Mouse (Mus musculus) layer of hippocampus, postnatal 10 days (tissue): ENCODE results near the gene Idi1. TPM values are rescaled to one million over a fixed set of nuclear protein-coding genes. Genes with fewer than 3 reads are reported as not detected.
A peak's percentile ranks its signal among the peaks of the same experiment; 100 is the strongest.
"Not testable (repeated sequence)": the region's sequence is repeated elsewhere in the genome, so short reads cannot be mapped to it uniquely, and the experiment has no call there.

Experiments used
- DNase-seq, 2 experiments: peaks; one replicate each; pipeline ENCODE4 v3.0.0; 2021; ENCODE audit warnings: low spot score in 2 of 2
- long read RNA-seq: library from polyadenylated mRNA; stranded (forward); transcript quantifications from one replicate; pipeline ENCODE4 v2.0.0, GENCODE M21; 2023
- total RNA-seq, 2 experiments: library from RNA; stranded (reverse); gene quantifications; 2 replicates each; pipeline ENCODE4 v1.2.3; 2021

Idi1 gene
- total RNA-seq = 10 to 100 TPM; 60.3 to 64.6 TPM
- long read RNA-seq, transcript Idi1-201 (5 exons, 3,027 nt) = major isoform, 62 of 64 reads
- long read RNA-seq, partial matches to known transcripts = 0 of 64 reads
- long read RNA-seq, other reads (novel, unspliced or antisense) = 1 of 64 reads

DNA sequence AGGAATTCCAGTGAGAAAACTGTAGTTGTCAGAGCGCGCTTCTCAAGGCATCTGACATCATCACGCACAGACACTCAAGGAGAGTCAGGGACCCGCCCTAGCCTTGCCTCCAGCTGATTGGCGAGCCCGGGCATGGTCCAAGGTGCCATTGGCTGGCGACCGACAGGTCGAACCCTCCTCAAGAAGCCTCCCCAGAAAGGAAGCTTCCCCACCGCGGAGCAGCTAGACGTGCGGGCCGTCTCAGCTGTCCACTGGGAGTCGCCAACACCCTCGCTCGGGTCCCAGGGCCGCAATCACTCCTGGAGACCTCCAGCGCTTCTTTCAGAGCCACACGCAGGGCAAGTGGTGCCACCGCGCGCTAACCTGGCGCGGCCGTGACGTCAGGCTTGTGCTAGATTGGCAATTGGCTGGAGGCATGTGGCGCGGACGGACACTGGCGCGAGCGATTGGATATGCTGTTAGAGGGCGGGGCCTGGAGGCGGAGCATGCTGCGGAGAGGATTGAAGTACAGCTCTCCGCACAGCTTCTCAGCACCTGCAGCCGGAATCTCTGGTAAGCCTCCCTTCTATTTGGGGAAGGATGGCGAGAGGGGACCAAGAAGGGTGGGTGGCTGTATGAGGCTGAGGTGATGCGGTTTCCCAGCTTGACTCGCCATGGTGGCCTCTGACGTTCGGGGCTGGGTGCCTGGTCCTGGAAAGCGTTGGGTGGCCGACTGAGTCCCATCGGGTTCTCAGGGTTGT is at the start of gene Idi1:
Gene Idi1 (plus strand): TSS at position 57 of the 740 bp plus-strand sequence.
- DNase-seq = peak; percentile 97 to 98

- DNase-seq = no peak
These were observed 46.9 kb upstream of the Idi1 start for GRCm38 (mm10) chr13:8838394-8838793.

GRCm38 (mm10) chr13:8839111-8839510 is 46.2 kb upstream of the Idi1 start:
- no peak for DNase-seq

- DNase-seq = no peak
These were observed 45.4 kb upstream of the Idi1 start for GRCm38 (mm10) chr13:8839937-8840336.

- DNase-seq = no peak
These were observed 44.4 kb upstream of the Idi1 start for GRCm38 (mm10) chr13:8840941-8841340.

- DNase-seq = not testable (repeated sequence)
These were observed 43.5 kb upstream of the Idi1 start for GRCm38 (mm10) chr13:8841846-8842245.

DNA sequence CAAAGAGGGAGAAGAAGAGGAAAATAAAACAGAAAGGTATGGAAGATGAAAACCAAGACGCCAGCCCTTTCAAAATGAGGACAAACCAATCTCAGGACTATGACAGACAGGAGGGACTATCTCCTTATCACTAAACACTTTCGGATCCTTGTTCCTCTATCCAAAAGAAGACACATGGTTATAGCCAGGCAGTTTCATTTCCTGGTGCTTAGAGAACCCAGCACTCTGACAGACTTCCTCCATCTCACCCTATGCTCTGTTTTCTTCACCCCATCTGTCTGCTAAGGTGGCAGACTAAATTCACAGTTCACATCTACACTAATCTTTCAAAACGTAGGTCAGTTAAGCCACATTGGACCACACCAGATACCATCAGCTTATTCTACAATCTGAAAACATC is 43.0 kb upstream of the Idi1 start:
- no peak for DNase-seq

GRCm38 (mm10) chr13:8847702-8848101 is 37.6 kb upstream of the Idi1 start:
- DNase-seq = no peak

DNA sequence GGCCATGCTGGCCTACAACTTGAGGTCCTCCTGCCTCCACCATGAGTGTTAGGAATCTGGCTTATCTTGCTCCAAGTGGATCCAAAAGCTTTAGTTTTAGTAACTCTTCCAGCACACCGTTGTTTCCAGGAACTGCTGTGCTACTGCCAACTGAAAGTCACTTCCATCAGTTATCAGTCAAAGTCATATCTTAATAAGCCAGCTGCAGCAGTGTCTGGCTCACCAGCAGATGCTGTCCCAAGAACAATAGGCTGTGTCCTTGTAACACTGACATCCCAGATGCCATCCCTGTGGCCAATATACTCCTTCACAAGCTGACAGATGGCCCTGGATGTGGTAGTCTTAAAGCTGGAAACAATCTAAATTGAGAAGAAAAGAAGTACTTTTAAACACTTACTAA is 36.0 kb upstream of the Idi1 start:
- DNase-seq = no peak

DNA sequence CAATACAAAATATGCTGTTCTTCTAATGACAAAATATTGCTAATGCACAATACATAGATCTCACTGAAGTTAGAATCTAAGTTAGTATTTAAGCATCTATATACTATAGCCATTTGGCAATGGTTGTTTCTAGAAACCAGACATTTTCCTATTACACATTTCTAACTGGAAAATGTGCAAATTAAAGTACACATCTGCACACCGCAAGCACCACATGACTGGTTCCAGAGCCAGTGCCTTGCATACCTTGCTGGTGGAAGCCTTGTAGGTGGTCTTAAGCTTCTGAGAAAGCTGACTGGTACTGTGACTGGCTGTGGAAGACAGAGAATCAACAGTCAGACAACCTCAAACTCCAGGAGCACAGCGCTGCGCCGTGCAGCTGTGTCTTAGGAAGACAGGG is 31.9 kb upstream of the Idi1 start:
- no peak for DNase-seq

DNA sequence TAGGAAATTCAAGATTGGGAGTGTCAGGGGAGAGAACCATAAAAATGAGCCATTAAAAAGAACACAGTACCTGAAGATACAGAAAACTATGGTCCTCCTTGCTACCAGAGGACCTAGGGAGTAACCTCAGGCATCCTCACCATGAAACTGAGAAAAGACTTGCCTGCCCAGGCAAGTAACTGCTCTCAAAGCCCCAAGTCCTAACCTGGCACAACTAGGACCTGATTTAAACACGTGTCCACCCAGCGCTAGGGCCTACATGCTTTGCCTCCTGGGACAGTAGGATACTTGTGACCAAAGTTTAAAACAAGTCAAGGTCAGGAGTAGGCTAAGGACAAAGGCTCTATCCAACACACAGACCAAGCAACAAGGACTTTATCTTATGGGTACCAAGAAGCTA is 30.5 kb upstream of the Idi1 start:
- no peak for DNase-seq

DNA sequence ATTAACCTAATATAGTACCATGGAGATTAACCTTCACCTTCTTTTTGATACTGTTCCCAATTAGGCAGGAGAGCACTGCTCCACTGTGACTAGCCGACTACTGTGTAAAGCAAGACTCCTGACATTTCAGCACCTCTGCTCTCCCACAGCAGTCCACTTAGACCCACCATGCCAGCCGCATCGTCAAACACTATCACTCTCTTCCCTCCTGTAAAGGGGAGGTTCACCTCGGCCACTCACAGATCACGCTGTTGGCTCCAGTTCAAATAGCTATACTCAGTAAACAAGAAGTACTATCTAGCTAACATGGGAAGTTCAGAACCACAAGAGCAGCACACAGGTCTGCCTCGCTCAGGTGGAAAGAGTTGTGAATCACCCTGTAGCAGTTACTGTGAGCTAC is 26.8 kb upstream of the Idi1 start:
- DNase-seq = no peak

DNA sequence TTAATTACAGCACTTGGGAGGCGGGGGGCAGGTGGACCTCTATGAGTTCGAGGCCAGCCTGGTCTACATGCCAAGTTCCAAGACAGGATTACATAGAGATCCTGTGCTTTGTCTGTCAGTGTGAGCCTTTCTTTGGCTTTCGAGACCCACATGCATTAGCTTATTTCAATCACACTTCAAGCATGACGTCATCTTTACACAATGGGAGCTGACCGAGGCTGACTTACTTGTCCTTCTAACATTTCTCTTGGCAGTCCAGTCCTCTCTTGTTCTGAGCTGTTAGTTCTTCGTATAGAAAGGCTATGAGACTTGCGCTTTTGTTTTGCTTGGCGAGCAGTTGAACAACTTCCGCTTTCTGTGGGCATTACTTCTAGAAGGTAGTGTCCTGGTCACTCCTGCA is 24.4 kb upstream of the Idi1 start:
- DNase-seq = no peak

GRCm38 (mm10) chr13:8864990-8865389 is 20.3 kb upstream of the Idi1 start:
- no peak for DNase-seq

- no peak for DNase-seq
These were observed 18.7 kb upstream of the Idi1 start for GRCm38 (mm10) chr13:8866612-8867011.

- no peak for DNase-seq
These were observed 15.6 kb upstream of the Idi1 start for GRCm38 (mm10) chr13:8869578-8870157.

DNA sequence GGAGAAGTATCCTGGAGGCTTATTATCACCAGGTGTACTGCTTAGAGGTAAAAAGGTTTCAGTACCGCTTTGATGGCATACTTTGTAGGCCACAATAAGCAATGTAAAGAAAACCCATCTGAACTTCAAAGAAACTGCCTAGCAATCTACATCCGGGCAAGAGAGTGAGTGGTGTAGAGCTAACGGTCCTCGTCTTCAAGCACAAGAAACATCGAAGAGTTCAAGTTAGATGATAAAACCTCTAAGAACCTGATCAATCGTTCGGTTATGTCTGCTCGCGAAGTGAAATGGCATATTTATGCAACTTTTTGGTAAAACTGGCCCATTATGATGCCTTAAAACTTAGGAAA is 15.2 kb upstream of the Idi1 start:
- no peak for DNase-seq

- peak; percentile 90 to 92 for DNase-seq
These were observed 14.6 kb upstream of the Idi1 start for GRCm38 (mm10) chr13:8870510-8871313.

DNA sequence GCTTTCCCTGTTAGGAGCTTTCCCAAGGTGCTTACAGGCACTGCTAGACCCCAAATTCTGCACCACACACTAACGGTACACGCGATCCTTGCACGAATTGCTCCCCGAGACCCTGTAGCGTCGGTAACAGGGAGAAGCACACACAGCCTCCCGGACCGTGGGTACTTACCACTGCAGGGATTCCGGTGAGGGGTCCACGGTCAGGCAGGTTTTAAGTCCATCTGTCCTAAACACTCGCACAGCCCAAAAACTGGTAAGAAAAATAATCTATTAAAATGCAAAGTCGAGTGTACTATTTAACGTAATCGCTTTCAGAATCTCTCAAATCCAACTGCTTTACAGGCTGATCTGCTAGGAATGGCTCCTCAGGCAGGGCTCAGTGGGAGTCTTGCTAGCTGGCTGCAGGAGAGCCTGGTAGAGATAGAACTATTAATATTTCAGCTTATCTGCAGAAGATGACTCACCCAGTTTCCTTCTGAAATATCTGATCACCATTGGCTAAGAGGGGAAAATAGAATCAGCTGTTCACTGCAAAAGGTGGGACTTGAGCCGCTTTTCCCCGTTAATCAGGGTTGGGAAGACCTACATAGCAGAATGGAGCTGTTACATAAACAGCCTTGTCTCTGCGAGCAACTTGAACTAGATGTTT is 13.9 kb upstream of the Idi1 start, which contains the start of gene Wdr37:
Gene Wdr37 (minus strand): TSS at position 596 of the 649 bp plus-strand sequence.
- DNase-seq = no peak

DNA sequence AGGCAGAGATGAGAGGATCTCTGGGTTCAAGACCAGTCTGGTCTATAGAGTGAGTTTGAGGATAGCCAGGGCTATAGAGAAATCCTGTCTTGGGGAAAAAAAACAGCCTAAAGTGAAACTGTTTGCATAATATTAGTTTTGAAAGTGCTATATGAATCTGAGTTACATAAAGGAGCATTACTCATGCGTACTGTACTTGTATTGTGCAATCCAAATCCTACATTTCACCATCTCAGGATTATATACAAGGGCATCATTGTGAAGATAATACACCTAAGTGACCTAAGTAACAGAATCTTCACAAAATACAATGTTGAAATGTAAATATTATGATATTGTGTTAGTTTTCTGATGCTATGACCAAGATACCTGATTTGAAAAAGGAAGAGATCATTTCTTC is 11.5 kb upstream of the Idi1 start:
- DNase-seq = no peak

DNA sequence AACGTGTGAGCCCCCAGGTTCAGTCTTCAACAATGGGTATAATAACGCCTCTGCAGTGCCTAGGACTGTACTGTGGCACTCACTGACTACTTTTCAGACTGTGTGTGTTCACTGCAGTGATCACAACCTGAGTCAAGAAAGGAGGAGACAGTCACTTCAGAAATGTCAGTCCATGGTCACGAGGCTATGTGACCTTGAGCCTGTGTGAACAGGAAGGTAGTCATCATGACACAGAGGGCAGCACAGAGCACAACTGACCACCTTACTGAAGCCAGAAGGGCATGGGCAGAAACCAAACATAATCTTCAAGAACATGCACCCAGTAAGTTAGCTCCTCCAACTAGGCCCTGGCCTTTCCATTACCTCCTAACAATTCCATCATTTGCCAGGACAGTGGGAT is 3.7 kb upstream of the Idi1 start:
- DNase-seq = no peak
